Mouse (Mus musculus) G1E (cell line): ENCODE results near the gene Neb. TPM values are rescaled to one million over a fixed set of nuclear protein-coding genes. Genes with fewer than 3 reads are reported as not detected.
A peak's percentile ranks its signal among the peaks of the same experiment; 100 is the strongest.

ENCODE experiments used
- ATAC-seq: 2 replicates; pipeline ENCODE4 v1.8.0; 2016; ENCODE audit warnings: mild to moderate bottlenecking; ENCODE audit not compliant: insufficient number of reproducible peaks, poor library complexity, low FRiP score, severe bottlenecking; ENCODE audit errors: extremely low read depth
- DNase-seq: peaks from one replicate; pipeline ENCODE4 v3.0.0; 2012; ENCODE audit warnings: low spot score
- H3K27me3 ChIP-seq: 2 replicates; pipeline ENCODE4 v1.6.1; 2012; ENCODE audit warnings: mild to moderate bottlenecking, low read length, inconsistent platforms; ENCODE audit not compliant: insufficient read depth
- H3K36me3 ChIP-seq: replicated peaks from 2 replicates; pipeline ENCODE3; 2012; ENCODE audit warnings: mild to moderate bottlenecking, inconsistent platforms
- H3K4me1 ChIP-seq: 2 replicates; pipeline ENCODE4 v1.6.1; 2012; ENCODE audit warnings: low read depth, low read length, inconsistent platforms, mixed read lengths; ENCODE audit not compliant: insufficient read depth
- H3K4me3 ChIP-seq: 2 replicates; pipeline ENCODE4 v1.5.1; 2012; ENCODE audit warnings: low read depth, mild to moderate bottlenecking, inconsistent platforms, low read length, moderate library complexity, mixed read lengths
- H3K9me3 ChIP-seq: replicated peaks from 2 replicates; pipeline ENCODE4 v1.6.1; 2012; ENCODE audit warnings: inconsistent platforms
- CTCF ChIP-seq: IDR thresholded peaks from 2 replicates; pipeline ENCODE4 v1.5.1; 2012; ENCODE audit warnings: low read depth, low read length, inconsistent platforms, mixed read lengths
- GATA1 ChIP-seq: IDR thresholded peaks from 2 replicates; pipeline ENCODE4 v1.6.1; 2012; ENCODE audit warnings: borderline replicate concordance, low read length, inconsistent platforms, mixed read lengths
- GATA2 ChIP-seq: IDR thresholded peaks from 2 replicates; pipeline ENCODE4 v1.6.1; 2012; ENCODE audit warnings: low read depth, low read length, inconsistent platforms, borderline replicate concordance
- POLR2AphosphoS5 ChIP-seq: IDR thresholded peaks from 2 replicates; pipeline ENCODE4 v1.6.1; 2012; ENCODE audit warnings: low read depth, low read length, inconsistent platforms; ENCODE audit not compliant: insufficient replicate concordance
- TAL1 ChIP-seq: conservative IDR thresholded peaks from 2 replicates; pipeline ENCODE4 v1.6.1; 2012; ENCODE audit warnings: low read depth, low read length, inconsistent platforms, mixed read lengths
- polyA plus RNA-seq: library from polyadenylated mRNA; stranded (reverse); fragments of >175 nt; gene quantifications from 2 replicates; pipeline ENCODE4 v1.2.3, GENCODE M21; 2012
- total RNA-seq, 2 experiments: library from RNA; stranded (forward) in 1 of 2; stranded (reverse) in 1 of 2; fragments of 200-1000 nt in 1 of 2; fragments of >200 nt in 1 of 2; fragmentation: Nextera tagmentation in 1 of 2; gene quantifications; 2 replicates each; pipeline ENCODE4 v1.2.3; 2014 to 2017

Gene Neb
- total and polyA plus RNA-seq, 3 experiments, result 0.05 to 1.2 (median 0.75) TPM

DNA sequence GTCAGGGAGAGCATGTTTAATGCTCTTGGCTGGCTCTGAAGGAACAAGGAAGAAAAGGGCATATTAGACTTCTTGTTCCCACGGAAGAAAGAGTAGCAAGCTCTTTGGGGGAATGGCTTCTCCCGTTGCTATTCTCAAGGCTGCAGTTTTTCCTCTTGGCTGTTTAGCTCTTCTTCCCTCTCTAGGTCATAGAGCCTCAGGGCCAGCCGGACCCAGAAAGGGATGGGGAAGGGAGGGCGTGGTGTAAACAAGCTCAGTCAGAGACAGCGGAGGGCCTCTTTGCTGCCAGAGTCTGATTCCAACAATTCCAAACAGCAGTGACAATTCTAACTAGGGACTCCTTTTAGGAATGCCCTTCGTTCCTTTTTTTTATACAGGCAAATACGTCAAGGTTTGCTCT, 7.8 kb upstream of the Neb start:
- DNase-seq (no peak), ATAC-seq (no peak)
- peaks cover 10% of the 10 kb centered on the region; the same call in 1 of the 2 replicates for H3K27me3 ChIP-seq
- no peaks in the 10 kb centered on the region for H3K9me3 ChIP-seq
- peaks cover 5% of the 10 kb centered on the region; the same call in 1 of the 2 replicates for H3K4me1 ChIP-seq
- H3K4me3 ChIP-seq, result no peak overlapping the region
- TF ChIP-seq CTCF, result no peak
- no peak for TF ChIP-seq TAL1
- TF ChIP-seq GATA1, result no peak
- no peak for TF ChIP-seq POLR2AphosphoS5
- TF ChIP-seq GATA2, result no peak
- H3K36me3 ChIP-seq, result no peaks in the 10 kb centered on the region

DNA sequence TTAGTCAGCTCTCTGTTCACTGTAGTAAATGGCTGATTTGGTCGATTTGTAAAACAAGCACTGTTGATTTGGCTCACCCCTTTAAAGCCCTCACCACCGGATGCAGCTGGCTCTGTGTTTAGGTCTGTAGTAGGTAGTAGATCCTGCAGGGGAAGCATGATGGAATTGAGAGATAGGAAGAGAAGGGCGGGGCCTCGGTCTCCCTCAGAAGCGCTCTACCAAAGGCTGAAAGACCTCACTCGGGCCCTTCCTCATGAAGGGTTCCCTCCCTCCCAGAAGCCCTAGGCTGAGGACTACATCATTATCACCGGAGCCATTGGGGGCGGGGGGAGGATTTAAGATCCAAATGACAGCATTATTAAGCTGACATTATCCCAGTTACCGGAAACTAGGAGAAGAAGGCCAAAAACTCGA, 581 bp upstream of the Neb start:
- TF ChIP-seq GATA1, result no peak
- TF ChIP-seq CTCF, result no peak
- DNase-seq (no peak), ATAC-seq (peak; percentile 68)
- Histone ChIP-seq H3K9me3 (no peaks in the 10 kb centered on the region), H3K36me3 (no peaks in the 10 kb centered on the region), H3K4me3 (no peak overlapping the region), H3K4me1 (peaks cover 8% of the 10 kb centered on the region; the same call in 1 of the 2 replicates), H3K27me3 (no peaks in the 10 kb centered on the region; the same call in 1 of the 2 replicates)

DNA sequence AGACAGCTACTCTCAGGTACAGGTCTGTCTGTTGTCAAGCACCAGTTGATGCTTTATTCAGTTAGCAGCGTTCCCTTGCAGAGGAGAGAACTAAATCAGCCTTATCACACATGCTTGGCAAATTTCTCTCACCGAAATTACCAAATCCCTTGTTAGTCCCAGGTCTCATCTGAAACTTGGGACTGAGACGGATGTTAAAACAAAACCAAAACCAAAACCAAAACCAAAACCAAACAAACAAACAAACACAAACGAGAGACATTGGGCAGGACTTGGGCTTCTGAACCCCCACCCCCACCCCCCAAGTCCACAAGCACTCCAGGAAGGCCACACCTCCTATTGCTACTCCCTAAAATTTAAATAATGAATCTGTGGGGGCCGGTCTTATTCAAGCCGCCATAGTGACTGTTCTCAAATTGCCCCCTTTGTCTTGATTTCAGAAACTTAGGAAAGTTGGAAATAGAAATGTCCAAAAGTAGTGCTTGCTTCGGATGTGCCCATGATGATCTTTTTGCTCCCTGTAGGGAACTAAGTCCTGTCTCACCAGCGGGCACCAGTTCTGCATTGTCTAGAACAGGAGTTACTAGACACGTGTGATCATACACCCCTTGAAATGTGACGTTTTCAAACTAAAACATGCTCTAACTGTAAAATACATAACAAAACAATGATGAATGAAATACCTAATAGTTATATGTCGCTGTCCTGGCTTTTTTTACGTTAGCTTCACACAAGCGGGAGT, 397 bp downstream of the Neb start:
- TF ChIP-seq GATA1, result no peak
- no peak for TF ChIP-seq POLR2AphosphoS5
- no peak for TF ChIP-seq TAL1
- TF ChIP-seq GATA2, result no peak
- no peak for TF ChIP-seq CTCF
- no peak for DNase-seq
- Histone ChIP-seq H3K4me1 (peaks cover 8% of the 10 kb centered on the region; the same call in 1 of the 2 replicates), H3K27me3 (no peaks in the 10 kb centered on the region; the same call in 1 of the 2 replicates), H3K9me3 (no peaks in the 10 kb centered on the region), H3K4me3 (no peak overlapping the region), H3K36me3 (no peaks in the 10 kb centered on the region)
- ATAC-seq, result no peak

DNA sequence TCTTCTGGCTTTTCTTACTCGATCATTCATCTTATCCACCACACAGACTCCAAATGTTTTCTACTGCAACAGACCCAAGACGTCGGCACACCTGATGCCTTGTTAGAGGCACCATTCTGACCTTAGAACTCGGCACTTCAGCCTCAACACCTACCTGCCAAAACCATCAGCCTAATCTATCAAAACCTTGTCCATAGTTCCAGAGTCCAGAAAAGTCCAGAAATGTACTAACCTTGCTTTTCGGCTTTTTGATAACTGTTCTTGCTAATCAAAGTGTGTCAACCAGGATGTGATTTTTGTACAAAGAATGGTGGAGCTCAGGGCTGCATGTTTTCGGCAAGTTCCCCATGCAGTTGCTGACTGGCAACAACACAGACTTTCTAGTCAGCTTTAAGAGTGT, 3.6 kb downstream of the Neb start:
- Histone ChIP-seq H3K4me1 (peaks cover 11% of the 10 kb centered on the region; the same call in 1 of the 2 replicates), H3K9me3 (no peaks in the 10 kb centered on the region), H3K36me3 (no peaks in the 10 kb centered on the region), H3K4me3 (no peak overlapping the region), H3K27me3 (no peaks in the 10 kb centered on the region; the same call in 1 of the 2 replicates)
- no peak for TF ChIP-seq TAL1
- no peak for TF ChIP-seq GATA2
- ATAC-seq, result no peak
- DNase-seq, result no peak

DNA sequence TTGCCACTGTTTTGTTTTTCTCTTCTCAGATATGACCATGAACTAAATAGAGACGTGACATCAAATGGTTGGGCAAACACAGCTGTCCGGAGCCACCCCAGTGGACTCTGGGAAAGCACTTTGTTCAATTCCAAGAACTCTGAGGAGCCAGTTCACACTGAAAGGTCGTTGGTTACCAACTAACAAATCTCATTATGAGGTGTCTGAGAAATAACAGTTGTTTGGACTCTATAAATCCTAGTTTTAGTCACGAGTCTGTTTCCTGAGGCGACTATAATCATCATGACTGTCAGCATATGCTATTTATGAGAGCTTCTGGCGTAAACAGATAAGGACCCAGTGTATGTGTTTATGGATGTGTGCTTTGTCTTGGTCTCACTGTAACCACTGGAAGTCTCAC, 5.8 kb downstream of the Neb start:
- DNase-seq (no peak), ATAC-seq (peak; percentile 90)
- Histone ChIP-seq H3K27me3 (peaks cover 10% of the 10 kb centered on the region), H3K4me3 (no peak overlapping the region), H3K9me3 (no peaks in the 10 kb centered on the region), H3K4me1 (0 out of 2 replicates have a peak, but pooled peaks cover 2% of the 10 kb centered on the region), H3K36me3 (no peaks in the 10 kb centered on the region)
- no peak for TF ChIP-seq POLR2AphosphoS5
- TF ChIP-seq CTCF, result no peak
- TF ChIP-seq GATA1, result no peak
- no peak for TF ChIP-seq GATA2
- no peak for TF ChIP-seq TAL1

DNA sequence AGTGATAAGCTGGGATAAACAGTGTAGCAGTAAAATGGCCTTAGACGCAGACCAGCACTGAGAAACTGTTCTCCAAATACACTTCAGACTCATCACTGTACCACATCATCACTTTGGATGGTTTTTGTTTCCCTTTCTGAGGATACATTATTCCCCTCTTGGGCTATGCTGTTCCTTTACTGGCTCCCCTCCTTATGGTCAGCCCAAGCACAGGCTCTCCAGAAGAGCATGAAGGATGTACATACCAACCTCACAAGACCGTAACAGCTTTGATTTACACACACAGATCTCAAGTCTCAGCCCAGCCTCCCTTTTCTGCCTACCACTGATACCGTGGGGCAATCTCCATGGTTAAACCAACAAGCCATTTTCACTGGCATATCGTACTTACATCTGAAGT, 6.2 kb downstream of the Neb start:
- TF ChIP-seq POLR2AphosphoS5 (no peak), GATA2 (no peak), CTCF (no peak), TAL1 (no peak), GATA1 (no peak)
- DNase-seq (no peak), ATAC-seq (peak; percentile 19; the same call in 1 of the 2 replicates)
- Histone ChIP-seq H3K4me1 (0 out of 2 replicates have a peak, but pooled peaks cover 2% of the 10 kb centered on the region), H3K36me3 (no peaks in the 10 kb centered on the region), H3K4me3 (no peak overlapping the region), H3K27me3 (peaks cover 14% of the 10 kb centered on the region), H3K9me3 (no peaks in the 10 kb centered on the region)
